Mouse (Mus musculus): ENCODE measurements around the gene Itln1.

DNA sequence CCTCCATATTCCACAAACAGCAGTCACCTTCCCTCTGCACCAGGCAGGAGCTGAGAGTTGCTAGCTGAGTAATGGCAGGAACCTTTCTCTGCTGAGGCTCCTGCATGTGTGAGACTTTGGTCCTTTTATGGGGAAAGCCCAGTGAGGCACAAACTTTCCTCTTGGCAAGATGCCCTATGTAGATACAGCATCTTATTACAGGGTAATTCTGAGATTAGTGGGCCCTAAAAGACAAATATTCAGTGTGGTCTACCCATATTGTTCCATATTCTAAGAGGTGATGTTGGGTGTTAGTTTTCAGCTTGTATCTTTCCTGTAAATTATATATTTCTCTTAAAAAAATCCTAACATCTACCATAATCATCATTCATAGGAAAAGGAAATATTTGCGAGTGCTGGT is at the start of gene Itln1:
- TF ChIP-seq CTCF (IDR thresholded peaks at IDR 0.05; ENCODE audit: borderline replicate concordance, control insufficient read depth, extremely low read depth, insufficient read depth, low read length, poor library complexity) (no peak), POLR2A (IDR thresholded peaks at IDR 0.05; ENCODE audit: control insufficient read depth, extremely low read depth, insufficient read depth, low read length, poor library complexity) (no peak)
